Mouse (Mus musculus): Measurements from ENCODE around the gene Iqgap2. TPM values are rescaled to one million over a fixed set of nuclear protein-coding genes. Genes with fewer than 3 reads are reported as not detected.
A peak's percentile ranks its signal among the peaks of the same experiment; 100 is the strongest.

Iqgap2 gene
- polyA plus RNA-seq, 1 experiment from 2014 or later = 4.0 TPM

- Histone ChIP-seq H3K27me3 (replicated peaks; ENCODE audit: control insufficient read depth, insufficient read depth, low read length) (no peaks in the 10 kb centered on the region), H3K36me3 (ENCODE audit: control insufficient read depth, insufficient read depth) (no peaks in the 10 kb centered on the region), H3K4me2 (ENCODE audit: low read length) (no peak overlapping the region), H3K9me3 (ENCODE audit: control insufficient read depth, low read length) (no peaks in the 10 kb centered on the region), H3K4me1 (replicated peaks; ENCODE audit: control insufficient read depth, insufficient read depth, low read length) (peaks cover 17% of the 10 kb centered on the region), H3K9ac (replicated peaks; ENCODE audit: low read depth, low read length) (no peak overlapping the region), H3K27ac (ENCODE audit: low read length) (no peak overlapping the region), H3K4me3 (replicated peaks; ENCODE audit: low read length) (no peak overlapping the region)
- WGBS = 26% methylated on average over 6 of the region's 7 CpGs
- ATAC-seq = peak; percentile 34; the same call in 1 of the 2 replicates
These were observed 224.5 kb downstream of the Iqgap2 start for GRCm38 (mm10) chr13:95667260-95667659.

- Histone ChIP-seq H3K4me2 (ENCODE audit: low read length) (no peak overlapping the region), H3K9me3 (ENCODE audit: control insufficient read depth, low read length) (no peaks in the 10 kb centered on the region), H3K36me3 (ENCODE audit: control insufficient read depth, insufficient read depth) (no peaks in the 10 kb centered on the region), H3K27me3 (replicated peaks; ENCODE audit: control insufficient read depth, insufficient read depth, low read length) (no peaks in the 10 kb centered on the region), H3K9ac (replicated peaks; ENCODE audit: low read depth, low read length) (no peak overlapping the region), H3K4me3 (replicated peaks; ENCODE audit: low read length) (no peak overlapping the region), H3K4me1 (replicated peaks; ENCODE audit: control insufficient read depth, insufficient read depth, low read length) (peaks cover 17% of the 10 kb centered on the region), H3K27ac (ENCODE audit: low read length) (peak overlapping the region; percentile 62)
- 63% methylated on average over 13 of the region's 13 CpGs for WGBS
- peak; percentile 90 for ATAC-seq
These were observed 225.9 kb downstream of the Iqgap2 start for GRCm38 (mm10) chr13:95665644-95666356.

- H3K4me2 ChIP-seq (ENCODE audit: low read length) = no peak overlapping the region
- H3K27me3 ChIP-seq (replicated peaks; ENCODE audit: control insufficient read depth, insufficient read depth, low read length) = no peaks in the 10 kb centered on the region
- ATAC-seq = no peak
- H3K27ac ChIP-seq (ENCODE audit: low read length) = no peak overlapping the region
- whole genome bisulfite sequencing = 98% methylated on average over 4 of the region's 4 CpGs
- peaks cover 17% of the 10 kb centered on the region for H3K4me1 ChIP-seq (replicated peaks; ENCODE audit: control insufficient read depth, insufficient read depth, low read length)
- no peak overlapping the region for H3K4me3 ChIP-seq (replicated peaks; ENCODE audit: low read length)
- no peak overlapping the region for H3K9ac ChIP-seq (replicated peaks; ENCODE audit: low read depth, low read length)
- no peaks in the 10 kb centered on the region for H3K9me3 ChIP-seq (ENCODE audit: control insufficient read depth, low read length)
- H3K36me3 ChIP-seq (ENCODE audit: control insufficient read depth, insufficient read depth) = no peaks in the 10 kb centered on the region
These were observed 227.9 kb downstream of the Iqgap2 start for GRCm38 (mm10) chr13:95663834-95664233.

- no peak overlapping the region for H3K27ac ChIP-seq (ENCODE audit: low read length)
- no peak overlapping the region for H3K4me3 ChIP-seq (replicated peaks; ENCODE audit: low read length)
- H3K36me3 ChIP-seq (ENCODE audit: control insufficient read depth, insufficient read depth) = no peaks in the 10 kb centered on the region
- ATAC-seq = no peak
- H3K27me3 ChIP-seq (replicated peaks; ENCODE audit: control insufficient read depth, insufficient read depth, low read length) = no peaks in the 10 kb centered on the region
- no peak overlapping the region for H3K4me2 ChIP-seq (ENCODE audit: low read length)
- no peaks in the 10 kb centered on the region for H3K9me3 ChIP-seq (ENCODE audit: control insufficient read depth, low read length)
- no peak overlapping the region for H3K9ac ChIP-seq (replicated peaks; ENCODE audit: low read depth, low read length)
- H3K4me1 ChIP-seq (replicated peaks; ENCODE audit: control insufficient read depth, insufficient read depth, low read length) = peaks cover 7% of the 10 kb centered on the region; the same call in 1 of the 2 replicates
- WGBS = 76% methylated on average over 7 of the region's 7 CpGs
These were observed 232.3 kb downstream of the Iqgap2 start for GRCm38 (mm10) chr13:95659432-95659831.

GRCm38 (mm10) chr13:95657171-95657570 is 234.6 kb downstream of the Iqgap2 start:
- Histone ChIP-seq H3K36me3 (ENCODE audit: control insufficient read depth, insufficient read depth) (no peaks in the 10 kb centered on the region), H3K4me1 (replicated peaks; ENCODE audit: control insufficient read depth, insufficient read depth, low read length) (peaks cover 7% of the 10 kb centered on the region; the same call in 1 of the 2 replicates), H3K9me3 (ENCODE audit: control insufficient read depth, low read length) (no peaks in the 10 kb centered on the region), H3K27me3 (replicated peaks; ENCODE audit: control insufficient read depth, insufficient read depth, low read length) (no peaks in the 10 kb centered on the region), H3K27ac (ENCODE audit: low read length) (no peak overlapping the region), H3K9ac (replicated peaks; ENCODE audit: low read depth, low read length) (no peak overlapping the region), H3K4me2 (ENCODE audit: low read length) (no peak overlapping the region), H3K4me3 (replicated peaks; ENCODE audit: low read length) (no peak overlapping the region)
- 79% methylated on average over 9 of the region's 9 CpGs for WGBS
- ATAC-seq = no peak

GRCm38 (mm10) chr13:95655284-95655683 is 236.4 kb downstream of the Iqgap2 start:
- Histone ChIP-seq H3K36me3 (ENCODE audit: control insufficient read depth, insufficient read depth) (no peaks in the 10 kb centered on the region), H3K9me3 (ENCODE audit: control insufficient read depth, low read length) (no peaks in the 10 kb centered on the region), H3K27me3 (replicated peaks; ENCODE audit: control insufficient read depth, insufficient read depth, low read length) (no peaks in the 10 kb centered on the region), H3K27ac (ENCODE audit: low read length) (peak overlapping the region; percentile 75), H3K4me1 (replicated peaks; ENCODE audit: control insufficient read depth, insufficient read depth, low read length) (peaks cover 7% of the 10 kb centered on the region; the same call in 1 of the 2 replicates), H3K4me3 (replicated peaks; ENCODE audit: low read length) (no peak overlapping the region), H3K4me2 (ENCODE audit: low read length) (no peak overlapping the region), H3K9ac (replicated peaks; ENCODE audit: low read depth, low read length) (no peak overlapping the region)
- ATAC-seq = peak; percentile 93
- WGBS = 39% methylated on average over 9 of the region's 9 CpGs

GRCm38 (mm10) chr13:95653696-95654095 is 238.0 kb downstream of the Iqgap2 start:
- Histone ChIP-seq H3K27ac (ENCODE audit: low read length) (no peak overlapping the region), H3K9me3 (ENCODE audit: control insufficient read depth, low read length) (no peaks in the 10 kb centered on the region), H3K4me2 (ENCODE audit: low read length) (no peak overlapping the region), H3K9ac (replicated peaks; ENCODE audit: low read depth, low read length) (no peak overlapping the region), H3K27me3 (replicated peaks; ENCODE audit: control insufficient read depth, insufficient read depth, low read length) (no peaks in the 10 kb centered on the region), H3K4me3 (replicated peaks; ENCODE audit: low read length) (no peak overlapping the region), H3K36me3 (ENCODE audit: control insufficient read depth, insufficient read depth) (no peaks in the 10 kb centered on the region), H3K4me1 (replicated peaks; ENCODE audit: control insufficient read depth, insufficient read depth, low read length) (peaks cover 7% of the 10 kb centered on the region; the same call in 1 of the 2 replicates)
- 91% methylated on average over 4 of the region's 4 CpGs for WGBS
- ATAC-seq = no peak

GRCm38 (mm10) chr13:95651870-95652668 is 239.7 kb downstream of the Iqgap2 start:
- H3K27me3 ChIP-seq (replicated peaks; ENCODE audit: control insufficient read depth, insufficient read depth, low read length) = no peaks in the 10 kb centered on the region
- no peak overlapping the region for H3K4me3 ChIP-seq (replicated peaks; ENCODE audit: low read length)
- H3K36me3 ChIP-seq (ENCODE audit: control insufficient read depth, insufficient read depth) = no peaks in the 10 kb centered on the region
- 84% methylated on average over 7 of the region's 7 CpGs for WGBS
- H3K4me1 ChIP-seq (replicated peaks; ENCODE audit: control insufficient read depth, insufficient read depth, low read length) = peaks cover 7% of the 10 kb centered on the region; the same call in 1 of the 2 replicates
- H3K9me3 ChIP-seq (ENCODE audit: control insufficient read depth, low read length) = no peaks in the 10 kb centered on the region
- no peak overlapping the region for H3K27ac ChIP-seq (ENCODE audit: low read length)
- H3K9ac ChIP-seq (replicated peaks; ENCODE audit: low read depth, low read length) = no peak overlapping the region
- H3K4me2 ChIP-seq (ENCODE audit: low read length) = no peak overlapping the region
- ATAC-seq = no peak

- no peaks in the 10 kb centered on the region for H3K36me3 ChIP-seq (ENCODE audit: control insufficient read depth, insufficient read depth)
- H3K9ac ChIP-seq (replicated peaks; ENCODE audit: low read depth, low read length) = no peak overlapping the region
- no peak overlapping the region for H3K4me2 ChIP-seq (ENCODE audit: low read length)
- no peak for ATAC-seq
- H3K4me3 ChIP-seq (replicated peaks; ENCODE audit: low read length) = no peak overlapping the region
- H3K27me3 ChIP-seq (replicated peaks; ENCODE audit: control insufficient read depth, insufficient read depth, low read length) = no peaks in the 10 kb centered on the region
- H3K4me1 ChIP-seq (replicated peaks; ENCODE audit: control insufficient read depth, insufficient read depth, low read length) = peaks cover 3% of the 10 kb centered on the region; the same call in 1 of the 2 replicates
- H3K27ac ChIP-seq (ENCODE audit: low read length) = no peak overlapping the region
- H3K9me3 ChIP-seq (ENCODE audit: control insufficient read depth, low read length) = no peaks in the 10 kb centered on the region
- WGBS = 93% methylated on average over 3 of the region's 3 CpGs
These were observed 241.8 kb downstream of the Iqgap2 start for GRCm38 (mm10) chr13:95649941-95650340.
